Mouse (Mus musculus) testis, adult 2 months (tissue): ENCODE data around the gene Tmprss13.

Source experiments
- CTCF ChIP-seq: fragments of 200-500 bp; IDR thresholded peaks from 2 replicates; pipeline ENCODE4 v1.5.1; 2012; ENCODE audit warnings: low read depth, mild to moderate bottlenecking, inconsistent platforms, low read length, moderate library complexity; ENCODE audit not compliant: control insufficient read depth, insufficient read depth, insufficient replicate concordance
- POLR2A ChIP-seq: fragments of 200-500 bp; IDR thresholded peaks from 2 replicates; pipeline ENCODE4 v1.6.1; 2012; ENCODE audit warnings: low read depth, mild to moderate bottlenecking, inconsistent platforms, low read length, moderate library complexity; ENCODE audit not compliant: control insufficient read depth

- TF ChIP-seq CTCF = no peak
- no peak for TF ChIP-seq POLR2A
Measured at GRCm38 (mm10) chr9:45317635-45318034, 1.3 kb upstream of the Tmprss13 start.
